Mouse (Mus musculus): ENCODE measurements around the gene Abtb1. TPM values are rescaled to one million over a fixed set of nuclear protein-coding genes. Genes with fewer than 3 reads are reported as not detected.

The Abtb1 gene
- polyA plus RNA-seq, 1 experiment from 2014 or later = 34.7 TPM

DNA sequence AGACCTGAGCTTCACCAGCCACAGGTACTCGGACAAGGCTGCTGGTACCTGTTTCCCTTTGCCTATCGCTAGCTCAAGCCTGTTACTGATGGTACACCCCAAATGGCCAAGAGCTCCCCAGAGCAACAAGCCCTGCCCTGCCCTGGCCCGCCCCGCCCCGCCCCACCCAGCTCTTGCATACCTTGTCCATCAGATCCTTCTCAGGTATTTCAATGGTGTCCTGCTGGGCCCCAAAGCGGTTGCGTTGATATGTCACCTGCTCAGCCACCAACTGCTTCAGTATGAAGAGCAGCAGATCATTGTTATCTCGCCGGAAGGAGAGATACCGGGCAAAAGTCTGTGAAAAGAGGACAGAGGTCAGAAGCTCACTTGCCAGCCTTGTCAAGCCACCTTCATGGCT, 42.4 kb upstream of the Abtb1 start:
- no peak overlapping the region for H3K9ac ChIP-seq
- DNase-seq (no peak), ATAC-seq (ENCODE audit: insufficient read depth) (no peak)
- no peak for TF ChIP-seq CTCF (IDR thresholded peaks at IDR 0.05; ENCODE audit: low read depth)
- H3K9me3 ChIP-seq (ENCODE audit: low read depth, low read length) = no peaks in the 10 kb centered on the region
- H3K36me3 ChIP-seq (ENCODE audit: insufficient read depth) = peaks cover 83% of the 10 kb centered on the region
- no peak overlapping the region for H3K4me2 ChIP-seq
- H3K27me3 ChIP-seq (ENCODE audit: insufficient read depth, low read length) = no peaks in the 10 kb centered on the region
- H3K4me1 ChIP-seq (ENCODE audit: insufficient read depth) = no peaks in the 10 kb centered on the region
- H3K4me3 ChIP-seq (ENCODE audit: low read depth, low read length) = no peak overlapping the region
- WGBS = 91% methylated on average over 10 of the region's 10 CpGs
- H3K27ac ChIP-seq (ENCODE audit: low read depth) = no peak overlapping the region

DNA sequence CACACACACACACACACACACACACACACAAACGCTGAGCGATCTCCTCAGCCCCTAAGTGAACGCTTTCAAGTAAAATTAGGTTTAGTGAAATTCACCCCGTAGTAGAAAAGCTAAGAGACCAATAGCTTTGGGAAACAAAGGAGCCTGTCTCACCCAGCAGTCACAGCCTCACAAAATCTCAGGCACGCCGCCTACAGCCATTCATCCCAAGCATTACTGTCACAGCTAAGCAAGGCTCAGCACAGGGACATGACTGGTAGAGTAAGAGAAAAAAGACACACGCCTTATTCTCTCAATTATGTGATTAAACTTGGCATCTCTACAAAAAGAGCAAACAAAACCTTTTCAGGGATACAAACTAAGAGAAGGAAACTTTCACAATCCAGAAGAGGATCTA, 39.5 kb upstream of the Abtb1 start:
- DNase-seq = no peak
- ATAC-seq (ENCODE audit: insufficient read depth) = no peak
- Histone ChIP-seq H3K4me3 (ENCODE audit: low read depth, low read length) (no peak overlapping the region), H3K9ac (no peak overlapping the region), H3K4me1 (ENCODE audit: insufficient read depth) (no peaks in the 10 kb centered on the region), H3K27ac (ENCODE audit: low read depth) (no peak overlapping the region), H3K4me2 (no peak overlapping the region), H3K36me3 (ENCODE audit: insufficient read depth) (peaks cover 55% of the 10 kb centered on the region), H3K27me3 (ENCODE audit: insufficient read depth, low read length) (no peaks in the 10 kb centered on the region), H3K9me3 (ENCODE audit: low read depth, low read length) (no peaks in the 10 kb centered on the region)
- 80% methylated on average over 7 of the region's 7 CpGs for WGBS
- no peak for TF ChIP-seq CTCF (IDR thresholded peaks at IDR 0.05; ENCODE audit: low read depth)

DNA sequence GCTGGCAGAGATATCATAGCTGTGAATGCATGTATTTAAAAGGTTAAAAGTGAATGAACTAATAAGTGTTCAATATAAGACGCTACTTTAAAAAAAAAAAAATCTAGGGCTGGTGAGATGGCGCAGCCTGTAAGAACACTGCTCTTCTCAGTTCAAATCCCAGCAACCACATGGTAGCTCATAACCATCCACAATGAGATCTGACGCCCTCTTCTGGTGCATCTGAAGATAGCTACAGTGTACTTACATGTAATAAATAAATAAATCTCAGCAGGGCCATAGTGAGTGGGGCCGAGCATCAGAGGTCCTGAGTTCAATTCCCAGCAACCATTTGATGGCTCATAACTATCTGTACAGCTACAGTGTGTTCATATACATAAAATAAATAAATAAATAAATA, 37.7 kb upstream of the Abtb1 start:
- H3K9ac ChIP-seq = no peak overlapping the region
- peaks cover 1% of the 10 kb centered on the region; the same call in 1 of the 2 replicates for H3K27me3 ChIP-seq (ENCODE audit: insufficient read depth, low read length)
- TF ChIP-seq CTCF (IDR thresholded peaks at IDR 0.05; ENCODE audit: low read depth) = peak; percentile 32; the same call in 1 of the 2 replicates
- 59% methylated on average over 4 of the region's 4 CpGs for WGBS
- ATAC-seq (ENCODE audit: insufficient read depth) (no peak), DNase-seq (no peak)
- no peaks in the 10 kb centered on the region for H3K9me3 ChIP-seq (ENCODE audit: low read depth, low read length)
- H3K36me3 ChIP-seq (ENCODE audit: insufficient read depth) = peaks cover 38% of the 10 kb centered on the region
- H3K27ac ChIP-seq (ENCODE audit: low read depth) = no peak overlapping the region
- no peak overlapping the region for H3K4me3 ChIP-seq (ENCODE audit: low read depth, low read length)
- no peak overlapping the region for H3K4me2 ChIP-seq
- no peaks in the 10 kb centered on the region; the same call in 1 of the 2 replicates for H3K4me1 ChIP-seq (ENCODE audit: insufficient read depth)

DNA sequence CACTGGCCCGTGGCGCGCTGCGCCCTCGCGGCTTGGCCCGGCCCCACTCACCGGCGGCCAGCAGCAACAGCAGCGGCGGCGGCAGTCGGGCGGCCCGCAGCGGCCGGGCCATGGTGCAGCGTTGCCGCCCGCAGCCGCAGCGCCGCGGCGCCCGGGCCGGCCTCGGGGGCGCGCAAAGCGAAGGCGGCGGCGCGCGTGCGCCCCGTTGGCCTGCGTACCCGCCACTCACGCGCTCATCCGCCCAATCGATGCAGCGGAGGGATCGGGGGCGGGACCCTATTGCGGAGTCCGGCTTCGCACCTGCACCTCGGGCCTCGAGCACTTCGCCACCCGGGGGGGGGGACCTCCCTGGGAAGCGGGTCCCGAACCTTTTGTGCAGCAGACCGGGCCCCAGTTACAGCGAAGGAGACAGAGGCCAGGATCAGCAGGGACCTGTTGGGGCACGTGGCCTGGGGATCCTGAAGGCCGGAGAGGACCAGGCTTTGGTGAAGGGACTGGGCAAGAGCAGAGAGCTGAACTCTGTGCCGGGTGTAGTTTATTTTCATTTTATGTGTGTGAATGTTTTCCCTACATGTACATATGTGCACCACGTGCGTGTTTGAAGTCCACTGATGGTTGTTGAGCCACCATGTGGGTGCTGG, 33.2 kb upstream of the Abtb1 start, which contains the start of gene Podxl2:
Gene Podxl2, minus strand, starts transcription at position 177 of the 641 bp plus-strand sequence.
- ATAC-seq (ENCODE audit: insufficient read depth) = peak; percentile 68
- Histone ChIP-seq H3K36me3 (ENCODE audit: insufficient read depth) (no peaks in the 10 kb centered on the region), H3K4me3 (ENCODE audit: low read depth, low read length) (peak within 1 kb of the TSS; percentile 76), H3K4me2 (peak within 1 kb of the TSS; percentile 99), H3K9ac (peak within 1 kb of the TSS; percentile 73), H3K4me1 (ENCODE audit: insufficient read depth) (no peaks in the 10 kb centered on the region; the same call in 1 of the 2 replicates), H3K27me3 (ENCODE audit: insufficient read depth, low read length) (peaks cover 10% of the 10 kb centered on the region; the same call in 1 of the 2 replicates), H3K27ac (ENCODE audit: low read depth) (no peak within 1 kb of the TSS), H3K9me3 (ENCODE audit: low read depth, low read length) (no peaks in the 10 kb centered on the region)
- no peak for TF ChIP-seq CTCF (IDR thresholded peaks at IDR 0.05; ENCODE audit: low read depth)
- peak; percentile 91 for DNase-seq
- WGBS = 6% methylated on average over 63 of the region's 63 CpGs

DNA sequence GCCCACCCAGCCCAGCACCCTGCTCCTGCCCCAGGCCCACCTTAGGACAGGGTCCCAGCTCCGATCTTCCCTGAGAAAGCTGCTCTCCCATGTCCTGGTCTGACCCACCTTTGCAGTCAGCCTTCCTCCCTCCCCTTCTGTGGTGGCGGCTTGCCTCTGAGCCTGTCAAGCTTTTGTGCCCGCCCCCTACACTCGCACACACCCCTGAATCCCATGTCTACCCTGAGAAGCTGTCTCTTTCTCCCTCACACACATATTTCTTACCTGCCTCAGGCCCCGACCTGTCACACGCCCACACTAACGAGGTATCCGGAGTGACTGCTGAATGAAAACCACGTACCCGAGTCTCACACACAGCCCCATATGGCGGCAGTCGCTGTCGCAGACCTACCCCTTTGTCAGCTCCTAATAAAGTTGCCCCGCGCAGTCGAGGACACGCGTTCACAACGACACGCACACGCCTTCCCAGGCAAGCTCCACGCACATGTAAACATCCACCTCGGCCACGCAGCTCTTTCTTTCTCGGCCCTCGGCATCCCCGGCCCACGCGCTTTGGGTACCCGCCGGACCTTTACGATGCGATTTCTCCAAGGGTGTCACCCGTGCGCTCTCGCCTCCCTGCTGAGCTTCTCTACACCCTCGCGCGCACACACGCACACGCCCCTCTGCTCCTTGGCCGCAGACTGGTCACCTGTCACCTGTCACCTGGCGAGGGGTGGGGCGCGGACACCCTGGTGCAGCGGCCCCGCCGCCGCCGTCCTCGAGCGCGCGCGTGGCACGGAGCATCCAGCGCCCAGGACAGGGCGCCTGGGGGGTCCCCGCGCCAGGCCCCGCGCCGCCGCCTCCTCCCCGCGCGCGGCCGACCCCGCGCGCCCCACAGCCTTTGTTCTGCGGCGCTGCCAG, 32.4 kb upstream of the Abtb1 start:
- H3K4me2 ChIP-seq = peak overlapping the region; percentile 99
- peak overlapping the region; percentile 73 for H3K9ac ChIP-seq
- ATAC-seq (ENCODE audit: insufficient read depth) (peak; percentile 20), DNase-seq (peak; percentile 34)
- no peaks in the 10 kb centered on the region; the same call in 1 of the 2 replicates for H3K4me1 ChIP-seq (ENCODE audit: insufficient read depth)
- TF ChIP-seq CTCF (IDR thresholded peaks at IDR 0.05; ENCODE audit: low read depth) = no peak
- no peak overlapping the region for H3K27ac ChIP-seq (ENCODE audit: low read depth)
- H3K36me3 ChIP-seq (ENCODE audit: insufficient read depth) = no peaks in the 10 kb centered on the region
- WGBS = 2% methylated on average over 63 of the region's 74 CpGs
- no peaks in the 10 kb centered on the region for H3K9me3 ChIP-seq (ENCODE audit: low read depth, low read length)
- peaks cover 10% of the 10 kb centered on the region; the same call in 1 of the 2 replicates for H3K27me3 ChIP-seq (ENCODE audit: insufficient read depth, low read length)
- H3K4me3 ChIP-seq (ENCODE audit: low read depth, low read length) = peak overlapping the region; percentile 76

DNA sequence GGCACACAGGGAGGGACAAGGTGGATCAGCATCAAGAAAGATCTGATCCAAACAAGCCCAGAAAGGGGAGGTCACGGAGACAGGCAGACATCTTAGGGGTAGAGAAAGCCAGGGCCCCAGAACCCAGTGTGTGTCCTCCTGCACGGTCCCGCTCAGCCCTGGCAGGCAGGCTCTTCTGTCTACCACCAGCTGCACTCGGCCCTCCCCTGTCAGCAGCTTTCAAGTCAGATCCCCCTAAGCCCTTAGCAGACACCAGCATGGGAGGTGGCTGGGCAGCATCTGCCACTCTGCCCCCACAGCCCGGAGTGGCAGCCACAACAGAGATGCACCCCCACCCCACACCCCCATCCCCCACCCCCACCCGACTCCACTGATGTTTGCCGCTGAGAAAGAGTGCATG, 31.0 kb upstream of the Abtb1 start:
- DNase-seq = no peak
- no peak overlapping the region for H3K9ac ChIP-seq
- 36% methylated on average over 7 of the region's 7 CpGs for WGBS
- no peaks in the 10 kb centered on the region for H3K36me3 ChIP-seq (ENCODE audit: insufficient read depth)
- TF ChIP-seq CTCF (IDR thresholded peaks at IDR 0.05; ENCODE audit: low read depth) = no peak
- ATAC-seq (ENCODE audit: insufficient read depth) = no peak
- H3K27ac ChIP-seq (ENCODE audit: low read depth) = no peak overlapping the region
- H3K4me1 ChIP-seq (ENCODE audit: insufficient read depth) = no peaks in the 10 kb centered on the region; the same call in 1 of the 2 replicates
- no peaks in the 10 kb centered on the region for H3K9me3 ChIP-seq (ENCODE audit: low read depth, low read length)
- peak overlapping the region; percentile 99; the same call in 1 of the 2 replicates for H3K4me2 ChIP-seq
- H3K27me3 ChIP-seq (ENCODE audit: insufficient read depth, low read length) = peaks cover 10% of the 10 kb centered on the region; the same call in 1 of the 2 replicates
- no peak overlapping the region for H3K4me3 ChIP-seq (ENCODE audit: low read depth, low read length)

DNA sequence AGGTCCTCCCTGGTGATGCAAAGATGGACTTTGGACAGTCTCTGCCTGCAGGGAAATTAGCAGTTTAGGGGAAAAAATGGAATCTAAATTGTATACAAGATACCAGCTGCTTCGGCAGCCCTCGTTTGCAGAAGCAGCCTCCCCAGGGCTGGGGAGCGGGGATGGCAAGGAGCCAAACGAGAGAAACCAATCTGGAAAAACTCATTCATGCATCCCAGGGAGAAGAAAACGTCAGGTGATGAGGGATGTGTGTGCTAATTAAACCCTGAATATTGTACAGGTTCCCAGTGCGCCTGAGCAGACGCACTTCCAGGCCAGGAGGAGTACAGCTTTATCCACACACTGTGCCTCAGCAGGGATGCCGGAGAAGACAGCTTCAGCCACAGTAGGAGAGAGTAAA, 29.8 kb upstream of the Abtb1 start:
- no peaks in the 10 kb centered on the region; the same call in 1 of the 2 replicates for H3K4me1 ChIP-seq (ENCODE audit: insufficient read depth)
- 22% methylated on average over 8 of the region's 8 CpGs for WGBS
- no peaks in the 10 kb centered on the region for H3K36me3 ChIP-seq (ENCODE audit: insufficient read depth)
- H3K4me2 ChIP-seq = no peak overlapping the region
- peaks cover 10% of the 10 kb centered on the region; the same call in 1 of the 2 replicates for H3K27me3 ChIP-seq (ENCODE audit: insufficient read depth, low read length)
- H3K4me3 ChIP-seq (ENCODE audit: low read depth, low read length) = no peak overlapping the region
- H3K9me3 ChIP-seq (ENCODE audit: low read depth, low read length) = no peaks in the 10 kb centered on the region
- DNase-seq (peak; percentile 75), ATAC-seq (ENCODE audit: insufficient read depth) (no peak)
- H3K27ac ChIP-seq (ENCODE audit: low read depth) = no peak overlapping the region
- no peak overlapping the region for H3K9ac ChIP-seq
- TF ChIP-seq CTCF (IDR thresholded peaks at IDR 0.05; ENCODE audit: low read depth) = no peak
